Mouse (Mus musculus) left cerebral cortex, postnatal 4 days (tissue): Measurements from ENCODE around the gene Phlda1. TPM values are rescaled to one million over a fixed set of nuclear protein-coding genes. Genes with fewer than 3 reads are reported as not detected.
"Not testable (repeated sequence)": the region's sequence is repeated elsewhere in the genome, so short reads cannot be mapped to it uniquely, and the experiment has no call there.

Experiments used
- DNase-seq: peaks from one replicate; pipeline ENCODE4 v3.0.0-alpha.2; 2022
- intact Hi-C: fragments of 180-260 bp; cut with DNase I; formaldehyde crosslinking; loops from one replicate; pipeline ENCODE4 v1.15.1; 2025
- total RNA-seq, 2 experiments: library from RNA; stranded (reverse); gene quantifications; 2 replicates each; pipeline ENCODE4 v1.2.3; 2021

The Phlda1 gene
- total RNA-seq: 10 to 100 TPM; 18.9 to 20.3 TPM

- peak; percentile 90 for DNase-seq
- intact Hi-C loops: loop anchor here (5.0 to 10.0 kb wide), 2 partner anchors 411 to 658 kb away; partner anchors contain the start of genes Caps2 and Glipr1l3
Measured at GRCm38 (mm10) chr10:111506101-111506925, at the start of gene Phlda1. Gene Phlda1 (plus strand): TSS chr10:111506286.

- DNase-seq: no peak
- intact Hi-C loops: no loop called here
Measured at GRCm38 (mm10) chr10:111458088-111458487, 48.0 kb upstream of the Phlda1 start.

GRCm38 (mm10) chr10:111459040-111459439 lies 47.0 kb upstream of the Phlda1 start:
- intact Hi-C loops: no loop called here
- peak; percentile 63 for DNase-seq

- no peak for DNase-seq
- intact Hi-C loops: no loop called here
Measured at GRCm38 (mm10) chr10:111459874-111460273, 46.2 kb upstream of the Phlda1 start.

- DNase-seq: no peak
Measured at GRCm38 (mm10) chr10:111460381-111460780, 45.7 kb upstream of the Phlda1 start.

GRCm38 (mm10) chr10:111464833-111465232 lies 41.3 kb upstream of the Phlda1 start:
- intact Hi-C loops: no loop called here
- DNase-seq: no peak

More at GRCm38 (mm10) chr10:111460381-111460780, 45.7 kb upstream of the Phlda1 start:
- intact Hi-C loops: no loop called here

- no peak for DNase-seq
- intact Hi-C loops: no loop called here
Measured at GRCm38 (mm10) chr10:111465409-111465808, 40.7 kb upstream of the Phlda1 start.

GRCm38 (mm10) chr10:111471166-111471565 lies 34.9 kb upstream of the Phlda1 start:
- DNase-seq: no peak
- intact Hi-C loops: loop anchor here (5.0 kb wide), 1 partner anchor 174 kb away; the partner anchor contains the start of gene Bbs10

GRCm38 (mm10) chr10:111472686-111473510 lies 33.2 kb upstream of the Phlda1 start, which contains the start of gene Nap1l1:
Gene Nap1l1 (plus strand): TSS chr10:111473223.
- intact Hi-C loops: loop anchor here (5.0 kb wide), 1 partner anchor 176 kb away; the partner anchor contains the start of gene Bbs10
- DNase-seq: peak; percentile 98

- intact Hi-C loops: loop anchor here (5.0 kb wide), 1 partner anchor 176 kb away; the partner anchor contains the start of gene Bbs10
- DNase-seq: peak; percentile 56
Measured at GRCm38 (mm10) chr10:111473511-111474371, 32.3 kb upstream of the Phlda1 start.

GRCm38 (mm10) chr10:111476301-111476700 lies 29.8 kb upstream of the Phlda1 start:
- intact Hi-C loops: no loop called here
- no peak for DNase-seq

- intact Hi-C loops: no loop called here
- no peak for DNase-seq
Measured at GRCm38 (mm10) chr10:111476989-111477510, 29.0 kb upstream of the Phlda1 start.

- no peak for DNase-seq
- intact Hi-C loops: no loop called here
Measured at GRCm38 (mm10) chr10:111479599-111479998, 26.5 kb upstream of the Phlda1 start.

- DNase-seq: no peak
- intact Hi-C loops: no loop called here
Measured at GRCm38 (mm10) chr10:111482654-111483053, 23.4 kb upstream of the Phlda1 start.

- intact Hi-C loops: no loop called here
- DNase-seq: no peak
Measured at GRCm38 (mm10) chr10:111484079-111484478, 22.0 kb upstream of the Phlda1 start.

GRCm38 (mm10) chr10:111488793-111489192 lies 17.3 kb upstream of the Phlda1 start:
- DNase-seq: no peak
- intact Hi-C loops: loop anchor here (5.0 kb wide), 1 partner anchor 191 kb away; the partner anchor contains the start of gene Bbs10

- not testable (repeated sequence) for DNase-seq
- intact Hi-C loops: loop anchor here (10.0 kb wide), 1 partner anchor 355 kb away; no protein-coding TSS in a partner anchor
Measured at GRCm38 (mm10) chr10:111490079-111490478, 16.0 kb upstream of the Phlda1 start.

- DNase-seq: no peak
- intact Hi-C loops: loop anchor here (10.0 kb wide), 1 partner anchor 361 kb away; no protein-coding TSS in a partner anchor
Measured at GRCm38 (mm10) chr10:111495888-111496287, 10.2 kb upstream of the Phlda1 start.

GRCm38 (mm10) chr10:111499892-111500291 lies 6.2 kb upstream of the Phlda1 start:
- intact Hi-C loops: loop anchor here (10.0 kb wide), 2 partner anchors 365 to 665 kb away; partner anchors contain the start of genes Caps2 and Glipr1l3
- no peak for DNase-seq
